ENCODE assay signal across 17 mouse cellular contexts in the genomic region with DNA sequence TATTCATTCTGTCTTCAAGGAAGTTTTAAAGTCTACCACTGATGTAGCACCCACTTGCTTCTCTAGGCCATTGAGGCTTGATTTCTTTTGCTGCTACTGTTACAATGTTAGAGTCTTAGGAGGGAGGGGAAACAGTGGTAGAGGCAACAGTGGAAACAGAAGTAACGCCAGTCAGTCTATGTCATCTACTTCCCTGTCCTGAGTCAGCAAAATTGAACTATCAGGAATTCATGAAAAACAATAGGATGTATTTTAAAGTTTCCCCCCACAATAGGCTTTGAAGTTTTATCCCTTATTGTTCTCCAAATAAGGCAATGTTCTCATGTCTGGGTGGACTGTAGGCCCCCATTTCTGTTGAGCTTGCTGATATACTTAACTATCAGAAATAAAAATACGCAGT. TPM values are rescaled to one million over a fixed set of nuclear protein-coding genes. Genes with fewer than 3 reads are reported as not detected.
DNase-seq lines count a peak whose midpoint lies in the region; ATAC-seq and TF ChIP-seq lines count a peak whose summit lies in the region.
"Had no signal": no experiment of that assay in that cellular context is flagged by ENCODE, and none has a peak within 500 bp of the region (broad histone marks: within the 10 kb centered on the region; RNA-seq: fewer than 3 reads in every experiment).

No protein-coding gene starts in this region.

- TF ChIP-seq RAD21 in MEL (IDR thresholded peaks at IDR 0.05; ENCODE audit: low read depth, low read length), result no peak

- no peaks in the 10 kb centered on the region for H3K36me3 ChIP-seq in kidney, embryonic 15.5 days
- no peaks in the 10 kb centered on the region for H3K36me3 ChIP-seq in kidney, adult 2 months (ENCODE audit: control insufficient read depth, insufficient read depth, low read length)
- H3K36me3 ChIP-seq in lung, embryonic 16.5 days (ENCODE audit: control insufficient read depth, insufficient read depth, low read length), result no peaks in the 10 kb centered on the region
- no peaks in the 10 kb centered on the region; a peak in 1 of 4 replicates for H3K36me3 ChIP-seq in MEL (ENCODE audit: control insufficient read depth in 1 of 2, insufficient read depth in 2 of 2, low read length in 2 of 2)
- no peaks in the 10 kb centered on the region for H3K36me3 ChIP-seq in stomach, postnatal 0 days (ENCODE audit: control insufficient read depth, insufficient read depth, low read length)
- H3K36me3 ChIP-seq: embryonic facial prominence, embryonic 13.5 days; heart, embryonic 12.5 days had no signal

- peaks cover 34% of the 10 kb centered on the region for H3K4me1 ChIP-seq in kidney, embryonic 15.5 days
- H3K4me1 ChIP-seq in kidney, adult 2 months (ENCODE audit: control insufficient read depth, insufficient read depth, low read length), result peaks cover 7% of the 10 kb centered on the region; the same call in 1 of the 2 replicates
- H3K4me1 ChIP-seq in lung, embryonic 16.5 days (replicated peaks; ENCODE audit: control insufficient read depth, insufficient read depth, low read length), result peaks cover 32% of the 10 kb centered on the region
- peaks cover 0 to 4% of the 10 kb centered on the region in 2 experiments; a peak in 1 of 4 replicates for H3K4me1 ChIP-seq in MEL (ENCODE audit: control insufficient read depth in 1 of 2, insufficient read depth in 2 of 2, low read length in 2 of 2)
- H3K4me1 ChIP-seq in stomach, postnatal 0 days (replicated peaks; ENCODE audit: control insufficient read depth, insufficient read depth), result peaks cover 3% of the 10 kb centered on the region; the same call in 1 of the 2 replicates

- no peak for TF ChIP-seq CTCF in kidney, adult 2 months (conservative IDR thresholded peaks at IDR 0.05; ENCODE audit: insufficient read depth, insufficient read length, low read depth, low read length)
- TF ChIP-seq CTCF in MEL (IDR thresholded peaks at IDR 0.05 in 2 of 3, conservative IDR thresholded peaks at IDR 0.05 in 1 of 3; ENCODE audit: control insufficient read depth in 1 of 3, insufficient read depth in 1 of 3, low read depth in 2 of 3, low read length in 3 of 3, poor library complexity in 1 of 3, severe bottlenecking in 1 of 3), result no peak
- TF ChIP-seq CTCF in stomach, postnatal 0 days (IDR thresholded peaks at IDR 0.05; ENCODE audit: low read depth), result no peak

- no peak for ATAC-seq in kidney, embryonic 15.5 days (replicated peaks; ENCODE audit: low FRiP score)
- ATAC-seq in lung, embryonic 16.5 days (ENCODE audit: low read depth), result no peak
- no peak for ATAC-seq in stomach, postnatal 0 days (ENCODE audit: low FRiP score, low TSS enrichment)
- ATAC-seq in inflammation-experienced regulatory T-cells, adult 6 months, result no peak
- ATAC-seq: forebrain, embryonic 13.5 days; hindbrain, embryonic 16.5 days had no signal

- no peaks in the 10 kb centered on the region for H3K9me3 ChIP-seq in kidney, embryonic 15.5 days (replicated peaks)
- H3K9me3 ChIP-seq in lung, embryonic 16.5 days (ENCODE audit: control insufficient read depth, low read length), result no peaks in the 10 kb centered on the region
- H3K9me3 ChIP-seq in MEL (replicated peaks; ENCODE audit: insufficient read depth, low read length), result no peaks in the 10 kb centered on the region
- H3K9me3 ChIP-seq in stomach, postnatal 0 days (ENCODE audit: control insufficient read depth, low read length), result no peaks in the 10 kb centered on the region
- H3K9me3 ChIP-seq: embryonic facial prominence, embryonic 13.5 days; forebrain, embryonic 13.5 days; heart, embryonic 12.5 days had no signal

- no peaks in the 10 kb centered on the region for H3K27me3 ChIP-seq in kidney, embryonic 15.5 days
- no peaks in the 10 kb centered on the region for H3K27me3 ChIP-seq in kidney, adult 2 months (replicated peaks; ENCODE audit: control insufficient read depth, insufficient read depth, low read length)
- H3K27me3 ChIP-seq in lung, embryonic 16.5 days (ENCODE audit: control insufficient read depth, insufficient read depth, low read depth, low read length), result no peaks in the 10 kb centered on the region
- no peaks in the 10 kb centered on the region for H3K27me3 ChIP-seq in MEL (ENCODE audit: control insufficient read depth in 1 of 2, insufficient read depth in 2 of 2, low read length in 2 of 2)
- H3K27me3 ChIP-seq in stomach, postnatal 0 days (ENCODE audit: control insufficient read depth, insufficient read depth, low read length), result no peaks in the 10 kb centered on the region
- H3K27me3 ChIP-seq: embryonic facial prominence, embryonic 13.5 days; forebrain, embryonic 13.5 days; heart, embryonic 12.5 days had no signal

- no peak overlapping the region for H3K4me3 ChIP-seq in kidney, embryonic 15.5 days (replicated peaks)
- no peak overlapping the region for H3K4me3 ChIP-seq in kidney, adult 2 months (ENCODE audit: insufficient read depth, low read depth, low read length)
- no peak overlapping the region for H3K4me3 ChIP-seq in lung, embryonic 16.5 days (ENCODE audit: low read length)
- no peak overlapping the region for H3K4me3 ChIP-seq in MEL (ENCODE audit: control insufficient read depth in 1 of 2, insufficient read depth in 1 of 2, low read depth in 2 of 2, low read length in 2 of 2)
- no peak overlapping the region for H3K4me3 ChIP-seq in stomach, postnatal 0 days (ENCODE audit: low read depth, low read length)
- H3K4me3 ChIP-seq: embryonic facial prominence, embryonic 13.5 days; forebrain, embryonic 13.5 days; heart, embryonic 12.5 days had no signal

- no peak for TF ChIP-seq POLR2A in kidney, adult 2 months (IDR thresholded peaks at IDR 0.05; ENCODE audit: low read depth, low read length)
- TF ChIP-seq POLR2A in MEL (IDR thresholded peaks at IDR 0.05; ENCODE audit: control insufficient read depth in 1 of 2, insufficient read depth in 1 of 2, low read depth in 1 of 2, low read length in 2 of 2, poor library complexity in 1 of 2), result no peak

- peak overlapping the region; percentile 37; the same call in 1 of the 2 replicates for H3K27ac ChIP-seq in kidney, embryonic 15.5 days
- no peak overlapping the region for H3K27ac ChIP-seq in kidney, adult 2 months (ENCODE audit: insufficient read depth, low read depth, low read length)
- H3K27ac ChIP-seq in lung, embryonic 16.5 days (ENCODE audit: low read length), result 0 out of 2 replicates have a peak overlapping the region, but pooled peaks have one; percentile 2
- no peak overlapping the region for H3K27ac ChIP-seq in MEL (ENCODE audit: control insufficient read depth, low read depth, low read length)
- H3K27ac ChIP-seq in stomach, postnatal 0 days (replicated peaks), result peak overlapping the region; percentile 50; the same call in 1 of the 2 replicates
- H3K27ac ChIP-seq: embryonic facial prominence, embryonic 13.5 days; forebrain, embryonic 13.5 days had no signal

- H3K4me2 ChIP-seq in kidney, embryonic 15.5 days, result no peak overlapping the region
- H3K4me2 ChIP-seq in lung, embryonic 16.5 days (ENCODE audit: low read depth, low read length), result no peak overlapping the region
- H3K4me2 ChIP-seq in stomach, postnatal 0 days (replicated peaks; ENCODE audit: low read depth), result no peak overlapping the region
- H3K4me2 ChIP-seq: embryonic facial prominence, embryonic 13.5 days; forebrain, embryonic 13.5 days; heart, embryonic 12.5 days had no signal

- WGBS in kidney, embryonic 15.5 days, result 83% methylated on average over 2 of the region's 2 CpGs
- WGBS in kidney, adult 2 months, result 89% methylated on average over 2 of the region's 2 CpGs
- 70% methylated on average over 2 of the region's 2 CpGs for WGBS in lung, embryonic 16.5 days
- WGBS in stomach, postnatal 0 days, result 68% methylated on average over 2 of the region's 2 CpGs

- H3K9ac ChIP-seq in kidney, embryonic 15.5 days, result no peak overlapping the region
- no peak overlapping the region for H3K9ac ChIP-seq in lung, embryonic 16.5 days (ENCODE audit: low read length)
- H3K9ac ChIP-seq in MEL (ENCODE audit: control insufficient read depth, low read depth, low read length, poor library complexity, severe bottlenecking), result no peak overlapping the region
- H3K9ac ChIP-seq in stomach, postnatal 0 days (ENCODE audit: low read length), result no peak overlapping the region
- H3K9ac ChIP-seq: embryonic facial prominence, embryonic 13.5 days; forebrain, embryonic 13.5 days; heart, embryonic 12.5 days had no signal

- TF ChIP-seq EP300 in MEL (IDR thresholded peaks at IDR 0.05; ENCODE audit: low read depth in 1 of 2, low read length in 2 of 2), result no peak
- TF ChIP-seq EP300 in stomach, postnatal 0 days (optimal IDR thresholded peaks at IDR 0.05), result no peak

- no peak for DNase-seq in kidney, adult 2 months
- no peak for DNase-seq in lung, postnatal 36 days
- DNase-seq in MEL (ENCODE audit: low read depth, low spot score), result no peak
- DNase-seq in stomach, postnatal 0 days (ENCODE audit: low spot score), result no peak
- DNase-seq: adrenal gland, adult 2 months; adrenal gland, postnatal 25 days; cerebellum, adult 18-20 months; cerebellum, adult 9-11 months; cerebellum, postnatal 36 days; heart, adult 18-20 months had no signal

- H3K79me2 ChIP-seq in MEL (ENCODE audit: control insufficient read depth, insufficient read depth, low read length, poor library complexity), result no peaks in the 10 kb centered on the region

TF ChIP-seq in MEL, 35 proteins besides CTCF, POLR2A, EP300 and RAD21:
- TF ChIP-seq TAL1 (IDR thresholded peaks at IDR 0.05; ENCODE audit: low read length) (no peak), USF2 (IDR thresholded peaks at IDR 0.05; ENCODE audit: borderline replicate concordance in 1 of 2, insufficient read depth in 1 of 2, low read depth in 1 of 2, low read length in 2 of 2) (no peak), MYC (IDR thresholded peaks at IDR 0.05; ENCODE audit: low read depth, low read length) (no peak), MAFK (IDR thresholded peaks at IDR 0.05; ENCODE audit: borderline replicate concordance, low read depth, low read length) (peak; percentile 59; the same call in 1 of the 2 replicates)

RNA-seq across cellular contexts. Expression of gene Spata13, which starts 44.8 kb away (rescaled TPM):
- 55.1 and 64.4 TPM in 2 replicates for polyA plus RNA-seq in kidney, embryonic 15.5 days (2015; fragmentation: Nextera tagmentation; extraction: Ambion mirVana)
- polyA plus RNA-seq in kidney, adult 2 months (2012; rRNA removed), result 24.1 and 27.7 TPM in 2 replicates
- 17.9 and 19.4 TPM in 2 replicates for polyA plus RNA-seq in lung, embryonic 16.5 days (2015; fragmentation: Nextera tagmentation; extraction: Ambion mirVana)
- total RNA-seq in MEL (2012; rRNA removed), result 0.33 and 0.39 TPM in 2 replicates
- polyA plus RNA-seq in MEL (2012; ENCODE audit: insufficient read depth in 1 of 2, insufficient read length in 2 of 2, low read depth in 1 of 2, low replicate concordance in 2 of 2, missing spikeins in 1 of 2), result 1 to 10 TPM in 1 of 2 experiments, not detected in 1; 1.5 TPM
- polyA plus RNA-seq in stomach, postnatal 0 days (2015; fragmentation: Nextera tagmentation; extraction: Ambion mirVana), result 11.2 and 12.2 TPM in 2 replicates
- polyA plus RNA-seq in inflammation-experienced regulatory T-cells, adult 6 months (2017; shearing (Covaris generic)), result 100 to 1,000 TPM in 1 of 3 experiments, 10 to 100 TPM in 2; 87.6 to 120 (median 95.0) TPM

Comparison
In these comparisons a context has a peak if more than half of its experiments do, and no peak if none do; other contexts are left out.
1. H3K27ac ChIP-seq: peak in kidney, embryonic 15.5 days (single experiment), lung, embryonic 16.5 days (single experiment) and stomach, postnatal 0 days (single experiment); none in kidney, adult 2 months (single experiment) and MEL (single experiment).